Mouse (Mus musculus) cerebellum, postnatal 10 days (tissue): ENCODE measurements at regions not wholly inside any gene's neighbourhood (a gene's known extent, or its start where the extent isn't known, plus 50 kb on each side); places are given as distances from the start of the nearest gene placed in this dataset.
A peak's percentile ranks its signal among the peaks of the same experiment; 100 is the strongest.

Experiments used
- DNase-seq, 2 experiments: peaks; one replicate each; pipeline ENCODE4 v3.0.0; 2021; ENCODE audit warnings: mixed read lengths in 2 of 2

- DNase-seq, result no peak
Measured at GRCm38 (mm10) chr11:19673012-19673411, 251.2 kb upstream of the Spred2 start.

- DNase-seq, result no peak
Measured at GRCm38 (mm10) chr11:19676514-19676913, 247.7 kb upstream of the Spred2 start.

- no peak for DNase-seq
Measured at GRCm38 (mm10) chr11:19679041-19679440, 245.1 kb upstream of the Spred2 start.

- DNase-seq, result no peak
Measured at GRCm38 (mm10) chr11:19679669-19680068, 244.5 kb upstream of the Spred2 start.

GRCm38 (mm10) chr11:19701198-19701597 lies 223.0 kb upstream of the Spred2 start:
- DNase-seq, result peak; percentile 66 to 81

GRCm38 (mm10) chr11:19708821-19709220 lies 215.4 kb upstream of the Spred2 start:
- no peak for DNase-seq

GRCm38 (mm10) chr11:19709337-19709736 lies 214.8 kb upstream of the Spred2 start:
- no peak for DNase-seq

GRCm38 (mm10) chr11:19713091-19713490 lies 211.1 kb upstream of the Spred2 start:
- DNase-seq, result no peak

- no peak for DNase-seq
Measured at GRCm38 (mm10) chr11:19713597-19713996, 210.6 kb upstream of the Spred2 start.

- peak; percentile 24 to 40 for DNase-seq
Measured at GRCm38 (mm10) chr11:19714211-19714610, 210.0 kb upstream of the Spred2 start.

- DNase-seq, result no peak
Measured at GRCm38 (mm10) chr11:19714888-19715595, 209.1 kb upstream of the Spred2 start.

GRCm38 (mm10) chr11:19718165-19718564 lies 206.0 kb upstream of the Spred2 start:
- DNase-seq, result no peak

- no peak for DNase-seq
Measured at GRCm38 (mm10) chr11:19729031-19729430, 195.1 kb upstream of the Spred2 start.

GRCm38 (mm10) chr11:19730747-19731146 lies 193.4 kb upstream of the Spred2 start:
- DNase-seq, result peak; percentile 11 to 13

GRCm38 (mm10) chr11:19736076-19736475 lies 188.1 kb upstream of the Spred2 start:
- no peak for DNase-seq

GRCm38 (mm10) chr11:19736926-19737325 lies 187.2 kb upstream of the Spred2 start:
- no peak for DNase-seq

- no peak for DNase-seq
Measured at GRCm38 (mm10) chr11:19737331-19737730, 186.8 kb upstream of the Spred2 start.

- no peak for DNase-seq
Measured at GRCm38 (mm10) chr11:19737807-19738206, 186.4 kb upstream of the Spred2 start.

- DNase-seq, result no peak
Measured at GRCm38 (mm10) chr11:19739527-19740151, 184.5 kb upstream of the Spred2 start.

GRCm38 (mm10) chr11:19740562-19740961 lies 183.6 kb upstream of the Spred2 start:
- DNase-seq, result no peak

- no peak for DNase-seq
Measured at GRCm38 (mm10) chr11:19747097-19747972, 176.8 kb upstream of the Spred2 start.

- DNase-seq, result no peak
Measured at GRCm38 (mm10) chr11:19747973-19748559, 176.1 kb upstream of the Spred2 start.

GRCm38 (mm10) chr11:19758892-19759291 lies 165.3 kb upstream of the Spred2 start:
- DNase-seq, result no peak
